Mouse (Mus musculus) heart, postnatal 0 days (tissue): ENCODE results near the gene Pdgfc. TPM values are rescaled to one million over a fixed set of nuclear protein-coding genes. Genes with fewer than 3 reads are reported as not detected.

Experiments
- ATAC-seq: fragments of 200-750 bp; cut with Nextera tagmentation; 2 replicates; pipeline ENCODE4 v1.8.0; 2017; ENCODE audit warnings: low read depth, moderate number of reproducible peaks, moderate library complexity; ENCODE audit not compliant: insufficient read depth
- DNase-seq: peaks from one replicate; pipeline ENCODE4 v3.0.0-alpha.2; 2016; ENCODE audit warnings: low spot score
- H3K27ac ChIP-seq: fragments of 300-500 bp; sonication (generic); 2 replicates; pipeline ENCODE4 v1.5.1; 2014; ENCODE audit warnings: low read depth, mild to moderate bottlenecking
- H3K27me3 ChIP-seq: fragments of 300-500 bp; sonication (generic); 2 replicates; pipeline ENCODE4 v1.6.1; 2014; ENCODE audit warnings: low read length, mixed read lengths; ENCODE audit not compliant: control insufficient read depth, insufficient read depth
- H3K36me3 ChIP-seq: fragments of 300-500 bp; sonication (generic); replicated peaks from 2 replicates; pipeline ENCODE4 v1.6.1; 2014; ENCODE audit warnings: low read length, mixed read lengths; ENCODE audit not compliant: control insufficient read depth, insufficient read depth
- H3K4me1 ChIP-seq: fragments of 300-500 bp; sonication (generic); 2 replicates; pipeline ENCODE4 v1.6.1; 2014; ENCODE audit warnings: antibody characterized with exemption; ENCODE audit not compliant: control insufficient read depth, insufficient read depth
- H3K4me2 ChIP-seq: fragments of 300-500 bp; sonication (generic); 2 replicates; pipeline ENCODE4 v1.6.1; 2014; ENCODE audit warnings: low read depth, mild to moderate bottlenecking, low read length, moderate library complexity
- H3K4me3 ChIP-seq: fragments of 300-500 bp; sonication (generic); 2 replicates; pipeline ENCODE4 v1.5.1; 2014; ENCODE audit warnings: low read depth, low read length
- H3K9ac ChIP-seq: fragments of 300-500 bp; sonication (generic); replicated peaks from 2 replicates; pipeline ENCODE4 v1.6.1; 2014; ENCODE audit warnings: low read depth, low read length, mixed read lengths
- H3K9me3 ChIP-seq: fragments of 300-500 bp; sonication (generic); replicated peaks from 2 replicates; pipeline ENCODE4 v1.6.1; 2016; ENCODE audit warnings: low read length; ENCODE audit not compliant: control insufficient read depth
- CTCF ChIP-seq: IDR thresholded peaks from 2 replicates; pipeline ENCODE4 v1.5.1; 2016; ENCODE audit warnings: antibody characterized with exemption, control low read depth, low read depth
- EP300 ChIP-seq: IDR thresholded peaks from 2 replicates; pipeline ENCODE4 v1.6.1; 2016; ENCODE audit warnings: antibody characterized with exemption, low read depth
- WGBS: fragments of 180-500 bp; shearing (Covaris S2); extraction: QIAGEN DNeasy Blood & Tissue Kit; methylation state at CpG from one replicate; pipeline ENCODE4 v1.1.7; 2014; 5-methylcytosine and 5-hydroxymethylcytosine counted together
- polyA plus RNA-seq: library from polyadenylated mRNA; unstranded; fragments of >200 nt; fragmentation: Nextera tagmentation; extraction: Ambion mirVana; gene quantifications from 2 replicates; pipeline ENCODE4 v1.2.1, GENCODE M21; 2015
- total RNA-seq: library from RNA; depleted of rRNA; stranded (reverse); fragments of >200 nt; gene quantifications from 2 replicates; pipeline ENCODE4 v1.2.3, GENCODE M21; 2014; ENCODE audit warnings: low replicate concordance

Pdgfc gene
- total and polyA plus RNA-seq, 2 experiments from 2014 or later = 1.7 to 4.1 TPM

DNA sequence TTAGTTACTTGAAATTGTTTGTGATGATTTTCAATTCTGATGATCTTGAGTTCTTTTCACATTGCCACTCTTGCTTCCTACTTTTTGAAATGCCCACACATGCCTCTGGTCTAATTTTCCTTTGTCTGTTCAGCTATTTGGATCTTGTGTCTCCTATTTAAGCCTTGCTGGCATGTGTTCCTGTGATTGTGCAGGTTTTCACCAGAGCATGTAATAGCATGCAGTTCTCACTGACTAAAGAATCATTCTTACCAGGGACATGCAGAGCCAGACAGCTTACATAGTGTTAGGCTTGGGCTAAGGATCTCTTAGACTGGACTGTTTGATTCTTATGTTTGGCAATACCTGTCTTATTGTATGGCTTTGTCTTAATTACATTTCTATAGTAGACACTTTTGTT lies 107.5 kb downstream of the Pdgfc start:
- no peak overlapping the region for H3K4me3 ChIP-seq
- no peaks in the 10 kb centered on the region for H3K9me3 ChIP-seq
- no peak for TF ChIP-seq CTCF
- no peak for TF ChIP-seq EP300
- H3K9ac ChIP-seq = no peak overlapping the region
- H3K27ac ChIP-seq = no peak overlapping the region
- no peak overlapping the region for H3K4me2 ChIP-seq
- ATAC-seq (no peak), DNase-seq (no peak)
- H3K27me3 ChIP-seq = no peaks in the 10 kb centered on the region
- H3K36me3 ChIP-seq = no peaks in the 10 kb centered on the region
- no peaks in the 10 kb centered on the region for H3K4me1 ChIP-seq

- no peak overlapping the region for H3K27ac ChIP-seq
- ATAC-seq = no peak
- H3K36me3 ChIP-seq = no peaks in the 10 kb centered on the region
- no peak overlapping the region for H3K9ac ChIP-seq
- H3K4me3 ChIP-seq = no peak overlapping the region
- no peak for DNase-seq
- 62% methylated on average over 3 of the region's 3 CpGs for WGBS
- H3K4me2 ChIP-seq = no peak overlapping the region
- H3K27me3 ChIP-seq = no peaks in the 10 kb centered on the region
- TF ChIP-seq EP300 = no peak
- TF ChIP-seq CTCF = no peak
- no peaks in the 10 kb centered on the region for H3K4me1 ChIP-seq
- no peaks in the 10 kb centered on the region for H3K9me3 ChIP-seq
Measured at GRCm38 (mm10) chr3:81149109-81149521, 112.9 kb downstream of the Pdgfc start.

DNA sequence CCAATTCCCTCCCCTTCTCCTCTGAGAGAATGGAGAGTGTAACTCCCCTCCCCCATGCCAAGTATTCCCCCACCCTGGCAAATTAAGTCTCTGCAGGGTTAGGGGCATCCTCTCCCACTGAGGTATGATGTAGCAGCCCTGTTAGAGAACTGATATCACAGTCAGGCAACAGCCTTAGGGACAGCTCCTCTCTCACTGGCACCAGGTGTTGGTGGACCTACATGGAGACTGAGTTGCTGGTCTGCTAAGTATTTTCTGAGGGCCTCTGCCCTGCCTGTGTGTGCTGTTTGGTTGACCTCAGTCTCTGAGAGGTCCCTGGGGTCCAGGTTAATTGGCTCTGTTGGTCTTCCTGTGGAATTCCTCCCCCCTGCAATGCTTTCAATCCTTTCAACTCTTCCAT lies 114.0 kb downstream of the Pdgfc start:
- Histone ChIP-seq H3K9me3 (no peaks in the 10 kb centered on the region), H3K4me2 (no peak overlapping the region), H3K9ac (no peak overlapping the region), H3K4me3 (no peak overlapping the region), H3K27ac (no peak overlapping the region), H3K36me3 (no peaks in the 10 kb centered on the region), H3K4me1 (no peaks in the 10 kb centered on the region), H3K27me3 (no peaks in the 10 kb centered on the region)
- no peak for DNase-seq
- ATAC-seq = no peak
- TF ChIP-seq CTCF (no peak), EP300 (no peak)

GRCm38 (mm10) chr3:81154420-81154819 lies 118.2 kb downstream of the Pdgfc start:
- no peaks in the 10 kb centered on the region for H3K4me1 ChIP-seq
- TF ChIP-seq EP300 (no peak), CTCF (no peak)
- H3K4me3 ChIP-seq = no peak overlapping the region
- WGBS = 46% methylated on average over 1 of the region's 1 CpGs
- H3K9me3 ChIP-seq = no peaks in the 10 kb centered on the region
- ATAC-seq (no peak), DNase-seq (no peak)
- H3K27ac ChIP-seq = no peak overlapping the region
- H3K9ac ChIP-seq = no peak overlapping the region
- no peaks in the 10 kb centered on the region for H3K27me3 ChIP-seq
- H3K36me3 ChIP-seq = no peaks in the 10 kb centered on the region
- no peak overlapping the region for H3K4me2 ChIP-seq

DNA sequence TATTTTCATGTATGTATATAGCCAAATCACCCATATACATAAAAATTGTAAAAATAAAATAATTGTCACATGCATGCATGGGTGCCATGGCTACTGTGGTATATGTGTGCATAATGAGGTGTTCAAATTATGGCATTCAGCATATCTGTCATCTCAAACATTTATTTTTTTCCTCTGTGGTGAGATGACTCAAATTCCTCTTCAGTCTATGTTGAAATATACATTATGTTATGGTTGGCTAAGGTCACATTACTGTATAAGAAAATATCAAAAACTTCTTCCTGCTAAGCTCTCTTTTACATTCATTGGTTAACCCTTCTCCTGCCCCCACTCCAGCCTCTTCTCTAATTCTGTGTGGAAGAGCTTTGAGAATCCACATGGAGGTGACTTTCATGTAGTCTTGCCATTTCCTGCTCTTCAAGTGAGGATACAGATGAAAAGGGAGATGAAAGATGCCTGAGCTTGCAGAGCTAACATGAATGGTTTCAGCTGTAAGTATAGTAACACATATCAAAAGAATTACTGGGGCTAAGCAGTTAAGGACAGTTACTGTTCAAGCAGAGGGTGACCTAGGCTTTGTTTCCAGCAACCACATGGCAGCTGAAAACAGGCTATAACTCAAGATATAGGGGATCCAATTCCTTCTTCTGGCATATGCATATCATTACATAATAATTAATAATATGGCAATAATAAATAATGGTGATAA lies 124.4 kb downstream of the Pdgfc start:
- DNase-seq (no peak), ATAC-seq (no peak)
- no peaks in the 10 kb centered on the region for H3K9me3 ChIP-seq
- no peak overlapping the region for H3K9ac ChIP-seq
- H3K4me3 ChIP-seq = no peak overlapping the region
- H3K4me1 ChIP-seq = no peaks in the 10 kb centered on the region
- H3K4me2 ChIP-seq = no peak overlapping the region
- no peaks in the 10 kb centered on the region for H3K36me3 ChIP-seq
- TF ChIP-seq EP300 = no peak
- TF ChIP-seq CTCF = no peak
- H3K27ac ChIP-seq = no peak overlapping the region
- no peaks in the 10 kb centered on the region for H3K27me3 ChIP-seq

GRCm38 (mm10) chr3:81162129-81162528 lies 125.9 kb downstream of the Pdgfc start:
- no peaks in the 10 kb centered on the region for H3K4me1 ChIP-seq
- no peak overlapping the region for H3K4me3 ChIP-seq
- WGBS = 89% methylated on average over 4 of the region's 4 CpGs
- H3K36me3 ChIP-seq = no peaks in the 10 kb centered on the region
- no peak for DNase-seq
- TF ChIP-seq EP300 = no peak
- no peak for TF ChIP-seq CTCF
- H3K9ac ChIP-seq = no peak overlapping the region
- no peak for ATAC-seq
- no peaks in the 10 kb centered on the region for H3K9me3 ChIP-seq
- no peaks in the 10 kb centered on the region for H3K27me3 ChIP-seq
- H3K4me2 ChIP-seq = no peak overlapping the region
- H3K27ac ChIP-seq = no peak overlapping the region
